Mouse (Mus musculus): ENCODE data around the gene Atrnl1. TPM values are rescaled to one million over a fixed set of nuclear protein-coding genes. Genes with fewer than 3 reads are reported as not detected.

Atrnl1 gene
- 7.2 and 7.8 TPM in 2 replicates for polyA plus RNA-seq (2014; fragmentation: Nextera tagmentation; extraction: Ambion mirVana)

- no peaks in the 10 kb centered on the region for H3K9me3 ChIP-seq (replicated peaks; ENCODE audit: control insufficient read depth, low read length)
- ATAC-seq (replicated peaks; ENCODE audit: insufficient number of reproducible peaks, low FRiP score, low TSS enrichment, low read depth) (peak; percentile 93), DNase-seq (ENCODE audit: low spot score) (peak; percentile 92)
- H3K4me1 ChIP-seq (ENCODE audit: control insufficient read depth, insufficient read depth, low read length) = no peaks in the 10 kb centered on the region
- no peaks in the 10 kb centered on the region for H3K36me3 ChIP-seq (replicated peaks; ENCODE audit: control insufficient read depth, insufficient read depth, low read depth, low read length)
- no peaks in the 10 kb centered on the region for H3K27me3 ChIP-seq (ENCODE audit: control insufficient read depth, insufficient read depth, low read length)
- H3K9ac ChIP-seq (replicated peaks; ENCODE audit: low read length) = peak within 1 kb of the TSS; percentile 92
- H3K27ac ChIP-seq (replicated peaks; ENCODE audit: low read depth, low read length) = peak within 1 kb of the TSS; percentile 94
- peak within 1 kb of the TSS; percentile 64 for H3K4me3 ChIP-seq (ENCODE audit: low read depth, low read length)
- peak within 1 kb of the TSS; percentile 95 for H3K4me2 ChIP-seq (ENCODE audit: low read depth, low read length)
- WGBS = under 1% methylated on average over 52 of the region's 103 CpGs
These were observed at the start of gene Atrnl1 for GRCm38 (mm10) chr19:57610476-57611261. TSS of gene Atrnl1 (plus strand) at chr19:57611034.

- 83% methylated on average over 4 of the region's 4 CpGs for WGBS
- Histone ChIP-seq H3K4me2 (ENCODE audit: low read depth, low read length) (no peak overlapping the region), H3K9me3 (replicated peaks; ENCODE audit: control insufficient read depth, low read length) (no peaks in the 10 kb centered on the region), H3K9ac (replicated peaks; ENCODE audit: low read length) (no peak overlapping the region), H3K27ac (replicated peaks; ENCODE audit: low read depth, low read length) (no peak overlapping the region), H3K4me1 (ENCODE audit: control insufficient read depth, insufficient read depth, low read length) (no peaks in the 10 kb centered on the region), H3K4me3 (ENCODE audit: low read depth, low read length) (no peak overlapping the region), H3K27me3 (ENCODE audit: control insufficient read depth, insufficient read depth, low read length) (no peaks in the 10 kb centered on the region), H3K36me3 (replicated peaks; ENCODE audit: control insufficient read depth, insufficient read depth, low read depth, low read length) (no peaks in the 10 kb centered on the region)
- ATAC-seq (replicated peaks; ENCODE audit: insufficient number of reproducible peaks, low FRiP score, low TSS enrichment, low read depth) (no peak), DNase-seq (ENCODE audit: low spot score) (no peak)
These were observed 49.3 kb upstream of the Atrnl1 start for GRCm38 (mm10) chr19:57561486-57561885.

GRCm38 (mm10) chr19:57569040-57569439 is 41.8 kb upstream of the Atrnl1 start:
- Histone ChIP-seq H3K4me1 (ENCODE audit: control insufficient read depth, insufficient read depth, low read length) (no peaks in the 10 kb centered on the region), H3K9me3 (replicated peaks; ENCODE audit: control insufficient read depth, low read length) (no peaks in the 10 kb centered on the region), H3K27me3 (ENCODE audit: control insufficient read depth, insufficient read depth, low read length) (no peaks in the 10 kb centered on the region), H3K36me3 (replicated peaks; ENCODE audit: control insufficient read depth, insufficient read depth, low read depth, low read length) (no peaks in the 10 kb centered on the region), H3K4me2 (ENCODE audit: low read depth, low read length) (no peak overlapping the region), H3K4me3 (ENCODE audit: low read depth, low read length) (no peak overlapping the region), H3K9ac (replicated peaks; ENCODE audit: low read length) (no peak overlapping the region), H3K27ac (replicated peaks; ENCODE audit: low read depth, low read length) (no peak overlapping the region)
- 77% methylated on average over 6 of the region's 6 CpGs for WGBS
- DNase-seq (ENCODE audit: low spot score) (no peak), ATAC-seq (replicated peaks; ENCODE audit: insufficient number of reproducible peaks, low FRiP score, low TSS enrichment, low read depth) (no peak)

- Histone ChIP-seq H3K4me2 (ENCODE audit: low read depth, low read length) (no peak overlapping the region), H3K36me3 (replicated peaks; ENCODE audit: control insufficient read depth, insufficient read depth, low read depth, low read length) (no peaks in the 10 kb centered on the region), H3K9me3 (replicated peaks; ENCODE audit: control insufficient read depth, low read length) (no peaks in the 10 kb centered on the region), H3K27me3 (ENCODE audit: control insufficient read depth, insufficient read depth, low read length) (no peaks in the 10 kb centered on the region), H3K4me3 (ENCODE audit: low read depth, low read length) (no peak overlapping the region), H3K4me1 (ENCODE audit: control insufficient read depth, insufficient read depth, low read length) (no peaks in the 10 kb centered on the region), H3K27ac (replicated peaks; ENCODE audit: low read depth, low read length) (no peak overlapping the region), H3K9ac (replicated peaks; ENCODE audit: low read length) (no peak overlapping the region)
- DNase-seq (ENCODE audit: low spot score) (no peak), ATAC-seq (replicated peaks; ENCODE audit: insufficient number of reproducible peaks, low FRiP score, low TSS enrichment, low read depth) (no peak)
- 71% methylated on average over 16 of the region's 16 CpGs for WGBS
These were observed 38.2 kb upstream of the Atrnl1 start for GRCm38 (mm10) chr19:57572360-57573237.

GRCm38 (mm10) chr19:57573470-57573869 is 37.4 kb upstream of the Atrnl1 start:
- Histone ChIP-seq H3K4me1 (ENCODE audit: control insufficient read depth, insufficient read depth, low read length) (no peaks in the 10 kb centered on the region), H3K27me3 (ENCODE audit: control insufficient read depth, insufficient read depth, low read length) (no peaks in the 10 kb centered on the region), H3K36me3 (replicated peaks; ENCODE audit: control insufficient read depth, insufficient read depth, low read depth, low read length) (no peaks in the 10 kb centered on the region), H3K4me3 (ENCODE audit: low read depth, low read length) (no peak overlapping the region), H3K27ac (replicated peaks; ENCODE audit: low read depth, low read length) (no peak overlapping the region), H3K9ac (replicated peaks; ENCODE audit: low read length) (no peak overlapping the region), H3K9me3 (replicated peaks; ENCODE audit: control insufficient read depth, low read length) (no peaks in the 10 kb centered on the region), H3K4me2 (ENCODE audit: low read depth, low read length) (no peak overlapping the region)
- DNase-seq (ENCODE audit: low spot score) = no peak
- 0 out of 2 replicates have a peak, but pooled peaks have one; percentile 56 for ATAC-seq (replicated peaks; ENCODE audit: insufficient number of reproducible peaks, low FRiP score, low TSS enrichment, low read depth)

GRCm38 (mm10) chr19:57575027-57575426 is 35.8 kb upstream of the Atrnl1 start:
- H3K9ac ChIP-seq (replicated peaks; ENCODE audit: low read length) = no peak overlapping the region
- H3K27ac ChIP-seq (replicated peaks; ENCODE audit: low read depth, low read length) = no peak overlapping the region
- H3K27me3 ChIP-seq (ENCODE audit: control insufficient read depth, insufficient read depth, low read length) = no peaks in the 10 kb centered on the region
- no peak for ATAC-seq (replicated peaks; ENCODE audit: insufficient number of reproducible peaks, low FRiP score, low TSS enrichment, low read depth)
- WGBS = 78% methylated on average over 7 of the region's 7 CpGs
- no peaks in the 10 kb centered on the region for H3K36me3 ChIP-seq (replicated peaks; ENCODE audit: control insufficient read depth, insufficient read depth, low read depth, low read length)
- H3K4me3 ChIP-seq (ENCODE audit: low read depth, low read length) = no peak overlapping the region
- DNase-seq (ENCODE audit: low spot score) = no peak
- no peaks in the 10 kb centered on the region for H3K4me1 ChIP-seq (ENCODE audit: control insufficient read depth, insufficient read depth, low read length)
- no peak overlapping the region for H3K4me2 ChIP-seq (ENCODE audit: low read depth, low read length)
- H3K9me3 ChIP-seq (replicated peaks; ENCODE audit: control insufficient read depth, low read length) = no peaks in the 10 kb centered on the region

- no peak overlapping the region for H3K4me2 ChIP-seq (ENCODE audit: low read depth, low read length)
- H3K9ac ChIP-seq (replicated peaks; ENCODE audit: low read length) = no peak overlapping the region
- WGBS = 38% methylated on average over 5 of the region's 5 CpGs
- H3K27me3 ChIP-seq (ENCODE audit: control insufficient read depth, insufficient read depth, low read length) = no peaks in the 10 kb centered on the region
- no peaks in the 10 kb centered on the region for H3K9me3 ChIP-seq (replicated peaks; ENCODE audit: control insufficient read depth, low read length)
- no peak overlapping the region for H3K27ac ChIP-seq (replicated peaks; ENCODE audit: low read depth, low read length)
- H3K4me1 ChIP-seq (ENCODE audit: control insufficient read depth, insufficient read depth, low read length) = no peaks in the 10 kb centered on the region
- ATAC-seq (replicated peaks; ENCODE audit: insufficient number of reproducible peaks, low FRiP score, low TSS enrichment, low read depth) = no peak
- DNase-seq (ENCODE audit: low spot score) = no peak
- H3K36me3 ChIP-seq (replicated peaks; ENCODE audit: control insufficient read depth, insufficient read depth, low read depth, low read length) = no peaks in the 10 kb centered on the region
- H3K4me3 ChIP-seq (ENCODE audit: low read depth, low read length) = no peak overlapping the region
These were observed 34.0 kb upstream of the Atrnl1 start for GRCm38 (mm10) chr19:57576836-57577235.

- Histone ChIP-seq H3K27me3 (ENCODE audit: control insufficient read depth, insufficient read depth, low read length) (no peaks in the 10 kb centered on the region), H3K4me1 (ENCODE audit: control insufficient read depth, insufficient read depth, low read length) (no peaks in the 10 kb centered on the region), H3K9me3 (replicated peaks; ENCODE audit: control insufficient read depth, low read length) (no peaks in the 10 kb centered on the region), H3K4me3 (ENCODE audit: low read depth, low read length) (no peak overlapping the region), H3K27ac (replicated peaks; ENCODE audit: low read depth, low read length) (no peak overlapping the region), H3K4me2 (ENCODE audit: low read depth, low read length) (no peak overlapping the region), H3K36me3 (replicated peaks; ENCODE audit: control insufficient read depth, insufficient read depth, low read depth, low read length) (no peaks in the 10 kb centered on the region), H3K9ac (replicated peaks; ENCODE audit: low read length) (no peak overlapping the region)
- WGBS = 84% methylated on average over 6 of the region's 6 CpGs
- DNase-seq (ENCODE audit: low spot score) = no peak
- no peak for ATAC-seq (replicated peaks; ENCODE audit: insufficient number of reproducible peaks, low FRiP score, low TSS enrichment, low read depth)
These were observed 33.6 kb upstream of the Atrnl1 start for GRCm38 (mm10) chr19:57577256-57577655.
